Mouse (Mus musculus): Measurements from ENCODE around the gene Rbm4b.

DNA sequence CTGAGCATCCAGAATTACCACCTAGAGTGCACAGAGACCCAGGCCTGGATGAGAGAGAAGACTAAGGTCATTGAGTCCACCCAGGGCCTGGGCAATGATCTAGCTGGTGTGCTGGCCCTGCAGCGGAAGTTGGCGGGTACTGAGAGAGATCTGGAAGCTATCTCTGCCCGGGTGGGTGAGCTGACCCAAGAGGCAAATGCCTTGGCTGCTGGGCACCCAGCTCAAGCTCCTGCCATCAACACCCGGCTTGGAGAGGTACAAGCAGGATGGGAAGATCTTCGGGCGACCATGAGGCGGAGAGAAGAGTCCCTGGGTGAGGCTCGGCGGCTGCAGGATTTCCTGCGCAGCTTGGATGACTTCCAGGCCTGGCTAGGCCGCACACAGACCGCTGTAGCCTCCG, 18.4 kb upstream of the Rbm4b start:
- TF ChIP-seq GATA1 (IDR thresholded peaks at IDR 0.05; ENCODE audit: borderline replicate concordance, low read length) (no peak), FLI1 (IDR thresholded peaks at IDR 0.05; ENCODE audit: low read length) (no peak)
